Mouse (Mus musculus) embryonic facial prominence, embryonic 15.5 days (tissue): ENCODE results near the gene Trpc1. TPM values are rescaled to one million over a fixed set of nuclear protein-coding genes. Genes with fewer than 3 reads are reported as not detected.

Experiments used
- ATAC-seq: fragments of 200-750 bp; cut with Nextera tagmentation; 2 replicates; pipeline ENCODE4 v1.8.0; 2017; ENCODE audit warnings: low read depth, moderate TSS enrichment; ENCODE audit not compliant: insufficient number of reproducible peaks, low FRiP score, low TSS enrichment
- H3K27ac ChIP-seq: fragments of 300-500 bp; sonication (generic); replicated peaks from 2 replicates; pipeline ENCODE4 v1.5.1; 2015; ENCODE audit warnings: mild to moderate bottlenecking, inconsistent platforms
- H3K27me3 ChIP-seq: fragments of 300-500 bp; sonication (generic); 2 replicates; pipeline ENCODE4 v1.6.1; 2015; ENCODE audit warnings: inconsistent platforms
- H3K36me3 ChIP-seq: fragments of 300-500 bp; sonication (generic); 2 replicates; pipeline ENCODE4 v1.6.1; 2015; ENCODE audit warnings: mild to moderate bottlenecking, inconsistent platforms
- H3K4me1 ChIP-seq: fragments of 300-500 bp; sonication (generic); 2 replicates; pipeline ENCODE4 v1.6.1; 2015; ENCODE audit warnings: inconsistent platforms
- H3K4me2 ChIP-seq: fragments of 300-500 bp; sonication (generic); replicated peaks from 2 replicates; pipeline ENCODE4 v1.6.1; 2015; ENCODE audit warnings: mild to moderate bottlenecking, inconsistent platforms
- H3K4me3 ChIP-seq: fragments of 300-500 bp; sonication (generic); replicated peaks from 2 replicates; pipeline ENCODE4 v1.5.1; 2015; ENCODE audit warnings: mild to moderate bottlenecking, inconsistent platforms
- H3K9ac ChIP-seq: fragments of 300-500 bp; sonication (generic); 2 replicates; pipeline ENCODE4 v1.6.1; 2015; ENCODE audit warnings: inconsistent platforms
- H3K9me3 ChIP-seq: fragments of 300-500 bp; sonication (generic); replicated peaks from 2 replicates; pipeline ENCODE4 v1.6.1; 2016; ENCODE audit warnings: inconsistent platforms
- WGBS: fragments of 180-500 bp; shearing (Covaris S2); methylation state at CpG from one replicate; pipeline ENCODE4 v1.1.7; 2015; 5-methylcytosine and 5-hydroxymethylcytosine counted together
- polyA plus RNA-seq: library from polyadenylated mRNA; unstranded; fragments of >200 nt; fragmentation: Nextera tagmentation; extraction: Ambion mirVana; gene quantifications from 2 replicates; pipeline ENCODE4 v1.2.1, GENCODE M21; 2015

The Trpc1 gene
- polyA plus RNA-seq, 1 experiment from 2014 or later = 3.3 TPM

- H3K4me1 ChIP-seq = no peaks in the 10 kb centered on the region
- no peaks in the 10 kb centered on the region for H3K27me3 ChIP-seq
- no peaks in the 10 kb centered on the region for H3K36me3 ChIP-seq
- 87% methylated on average over 3 of the region's 3 CpGs for WGBS
- no peak for ATAC-seq
- no peak overlapping the region for H3K4me3 ChIP-seq
- no peak overlapping the region for H3K27ac ChIP-seq
- no peaks in the 10 kb centered on the region for H3K9me3 ChIP-seq
- H3K9ac ChIP-seq = no peak overlapping the region
- no peak overlapping the region for H3K4me2 ChIP-seq
Measured at GRCm38 (mm10) chr9:95672331-95672730, 77.8 kb downstream of the Trpc1 start.

GRCm38 (mm10) chr9:95668306-95668705, 81.9 kb downstream of the Trpc1 start:
- no peak for ATAC-seq
- no peak overlapping the region for H3K27ac ChIP-seq
- no peak overlapping the region for H3K9ac ChIP-seq
- H3K27me3 ChIP-seq = no peaks in the 10 kb centered on the region
- 54% methylated on average over 5 of the region's 5 CpGs for WGBS
- no peaks in the 10 kb centered on the region for H3K36me3 ChIP-seq
- no peak overlapping the region for H3K4me2 ChIP-seq
- peaks cover 4% of the 10 kb centered on the region; the same call in 1 of the 2 replicates for H3K4me1 ChIP-seq
- H3K9me3 ChIP-seq = no peaks in the 10 kb centered on the region
- no peak overlapping the region for H3K4me3 ChIP-seq

GRCm38 (mm10) chr9:95667836-95668235, 82.3 kb downstream of the Trpc1 start:
- Histone ChIP-seq H3K27me3 (no peaks in the 10 kb centered on the region), H3K9me3 (no peaks in the 10 kb centered on the region), H3K4me2 (no peak overlapping the region), H3K27ac (no peak overlapping the region), H3K9ac (no peak overlapping the region), H3K4me3 (no peak overlapping the region), H3K36me3 (no peaks in the 10 kb centered on the region), H3K4me1 (peaks cover 4% of the 10 kb centered on the region; the same call in 1 of the 2 replicates)
- ATAC-seq = peak; percentile 44; the same call in 1 of the 2 replicates
- 42% methylated on average over 9 of the region's 9 CpGs for WGBS

- WGBS = 82% methylated on average over 6 of the region's 6 CpGs
- Histone ChIP-seq H3K4me1 (peaks cover 4% of the 10 kb centered on the region; the same call in 1 of the 2 replicates), H3K27me3 (no peaks in the 10 kb centered on the region), H3K4me3 (no peak overlapping the region), H3K27ac (no peak overlapping the region), H3K9me3 (no peaks in the 10 kb centered on the region), H3K4me2 (no peak overlapping the region), H3K36me3 (no peaks in the 10 kb centered on the region), H3K9ac (no peak overlapping the region)
- ATAC-seq = no peak
Measured at GRCm38 (mm10) chr9:95665835-95666234, 84.3 kb downstream of the Trpc1 start.

GRCm38 (mm10) chr9:95664290-95664989, 85.7 kb downstream of the Trpc1 start:
- 49% methylated on average over 10 of the region's 10 CpGs for WGBS
- ATAC-seq = no peak; the same call in 1 of the 2 replicates

DNA sequence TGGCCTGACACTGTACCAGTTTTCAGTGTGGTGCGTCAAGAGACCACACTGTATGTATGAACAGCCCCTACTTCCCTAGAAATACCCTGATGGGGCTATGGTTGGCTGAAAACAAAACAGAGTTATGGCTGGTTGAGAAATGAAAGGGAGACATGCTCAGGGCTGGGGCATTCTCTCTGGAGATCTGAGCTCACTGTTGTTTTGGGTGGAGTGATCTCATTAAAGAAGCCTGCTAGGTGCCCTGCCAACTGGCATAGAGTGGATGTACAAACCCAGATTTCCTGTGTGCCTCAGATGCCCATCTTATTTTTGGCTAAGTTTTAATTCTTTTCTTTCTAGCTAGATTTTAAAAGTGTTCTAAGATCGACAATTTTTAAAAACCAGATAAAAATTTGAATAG, 92.2 kb downstream of the Trpc1 start:
- WGBS = 81% methylated on average over 2 of the region's 2 CpGs
- no peak overlapping the region for H3K4me2 ChIP-seq
- ATAC-seq = no peak
- H3K9me3 ChIP-seq = no peaks in the 10 kb centered on the region
- H3K4me3 ChIP-seq = no peak overlapping the region
- no peaks in the 10 kb centered on the region for H3K4me1 ChIP-seq
- no peak overlapping the region for H3K27ac ChIP-seq
- H3K9ac ChIP-seq = no peak overlapping the region
- H3K36me3 ChIP-seq = no peaks in the 10 kb centered on the region
- no peaks in the 10 kb centered on the region for H3K27me3 ChIP-seq

More at GRCm38 (mm10) chr9:95664290-95664989, 85.7 kb downstream of the Trpc1 start:
- Histone ChIP-seq H3K36me3 (no peaks in the 10 kb centered on the region), H3K9ac (no peak overlapping the region), H3K4me2 (no peak overlapping the region), H3K4me1 (peaks cover 4% of the 10 kb centered on the region; the same call in 1 of the 2 replicates), H3K9me3 (no peaks in the 10 kb centered on the region), H3K27me3 (no peaks in the 10 kb centered on the region), H3K27ac (no peak overlapping the region), H3K4me3 (no peak overlapping the region)

Other genes with a start within 250 kb of the Trpc1 start
- gene U2surp, start 238.4 kb downstream of the Trpc1 start, polyA plus RNA-seq = 128 and 132 TPM in 2 replicates
- gene Paqr9, start 190.7 kb downstream of the Trpc1 start, polyA plus RNA-seq = 0.23 and 0.24 TPM in 2 replicates
- 8.7 and 11.8 TPM in 2 replicates for gene Pcolce2, start 112.8 kb downstream of the Trpc1 start, polyA plus RNA-seq
- 4.6 and 6.1 TPM in 2 replicates for gene Pls1, start 94.9 kb upstream of the Trpc1 start, polyA plus RNA-seq
- 12.5 and 13.2 TPM in 2 replicates for gene Atr, start 107.2 kb upstream of the Trpc1 start, polyA plus RNA-seq
- gene Xrn1, start 204.4 kb upstream of the Trpc1 start, polyA plus RNA-seq = 15.7 and 16.1 TPM in 2 replicates